Mouse (Mus musculus) lung, adult 2 months (tissue): ENCODE results near the gene Gpr132.
A peak's percentile ranks its signal among the peaks of the same experiment; 100 is the strongest.

Experiments used
- CTCF ChIP-seq: fragments of 200-500 bp; IDR thresholded peaks from 2 replicates; pipeline ENCODE4 v1.5.1; 2011; ENCODE audit warnings: mild to moderate bottlenecking, low read length, control low read depth; ENCODE audit not compliant: insufficient read depth
- POLR2A ChIP-seq: fragments of 200-500 bp; IDR thresholded peaks from 2 replicates; pipeline ENCODE4 v1.6.1; 2011; ENCODE audit warnings: low read depth, mild to moderate bottlenecking, control low read depth, low read length, borderline replicate concordance; ENCODE audit errors: extremely low read depth

GRCm38 (mm10) chr12:112860765-112861164 is 7.3 kb downstream of the Gpr132 start:
- TF ChIP-seq CTCF (no peak), POLR2A (peak; percentile 40; the same call in 1 of the 2 replicates)
